Mouse (Mus musculus) mouse embryonic stem cell (cell line): ENCODE measurements around the gene Pip5k1c.

Source experiments
- in situ Hi-C, 2 experiments: fragments of 300-500 bp; cut with MboI; formaldehyde crosslinking; loops; 1 replicate in 1 of 2; 3 replicates in 1 of 2; pipeline ENCODE4 v1.14.3; 2019 to 2020; ENCODE audit warnings: low sequenced_read_pairs in 2 of 2, low pct_unique_long_range_greater_than_20kb in 1 of 2, mixed read lengths in 1 of 2; ENCODE audit not compliant: unreplicated experiment in 1 of 2

The Pip5k1c gene

GRCm38 (mm10) chr10:81356352-81356990 lies 63.7 kb downstream of the Pip5k1c start:
- in situ Hi-C loops: no loop called here

- in situ Hi-C loops: no loop called here
These were observed 64.5 kb downstream of the Pip5k1c start, which contains the start of gene Mfsd12 for GRCm38 (mm10) chr10:81356991-81357844. Gene Mfsd12, plus strand, starts transcription at chr10:81357491.

- in situ Hi-C loops: no loop called here
These were observed 65.4 kb downstream of the Pip5k1c start for GRCm38 (mm10) chr10:81358209-81358608.

DNA sequence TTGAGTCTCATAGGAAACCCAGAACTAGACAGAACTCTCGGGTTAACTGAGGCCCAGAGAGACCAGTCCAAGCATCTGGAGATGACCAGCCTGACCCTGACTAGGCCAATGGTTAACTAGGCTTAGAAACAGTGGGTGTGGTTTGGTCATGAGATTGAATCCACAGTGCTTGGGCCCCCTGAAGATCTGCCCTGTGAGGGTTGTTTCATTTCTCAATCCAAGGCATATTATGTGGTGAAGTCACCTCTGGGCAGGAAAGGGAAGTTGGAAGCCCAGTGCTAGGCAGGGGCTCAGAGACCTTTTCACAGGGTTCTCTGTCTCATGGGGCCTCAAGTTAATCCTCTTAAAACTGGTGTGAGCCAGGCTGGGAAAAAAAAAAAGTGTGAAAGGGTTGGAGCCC lies 66.1 kb downstream of the Pip5k1c start:
- in situ Hi-C loops: no loop called here

- in situ Hi-C loops: no loop called here
These were observed 68.0 kb downstream of the Pip5k1c start for GRCm38 (mm10) chr10:81360721-81361120.

- in situ Hi-C loops: no loop called here
These were observed 69.7 kb downstream of the Pip5k1c start for GRCm38 (mm10) chr10:81362336-81362949.

- in situ Hi-C loops: no loop called here
These were observed 70.9 kb downstream of the Pip5k1c start for GRCm38 (mm10) chr10:81363436-81364346.

- in situ Hi-C loops: no loop called here
These were observed 71.9 kb downstream of the Pip5k1c start for GRCm38 (mm10) chr10:81364666-81365065.

DNA sequence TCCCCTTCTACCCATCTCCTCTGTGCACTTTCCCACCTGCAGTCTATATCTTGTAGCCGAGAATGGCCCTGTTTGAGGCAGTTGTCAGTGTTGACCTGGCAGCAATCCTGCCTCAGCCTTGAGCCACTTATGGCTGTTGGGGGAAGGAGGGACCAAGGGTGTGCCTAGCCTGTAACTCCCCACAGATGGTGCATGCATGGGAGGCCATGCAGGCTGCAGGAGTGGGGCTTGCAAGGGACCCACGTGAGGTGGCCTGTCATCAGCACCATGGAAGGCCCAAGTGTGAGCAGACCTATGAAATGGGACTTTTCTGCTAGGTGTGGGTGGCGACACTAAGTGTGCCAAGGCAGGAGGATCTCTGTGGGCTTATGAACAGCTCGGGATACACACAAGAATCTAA lies 72.3 kb downstream of the Pip5k1c start:
- in situ Hi-C loops: no loop called here

DNA sequence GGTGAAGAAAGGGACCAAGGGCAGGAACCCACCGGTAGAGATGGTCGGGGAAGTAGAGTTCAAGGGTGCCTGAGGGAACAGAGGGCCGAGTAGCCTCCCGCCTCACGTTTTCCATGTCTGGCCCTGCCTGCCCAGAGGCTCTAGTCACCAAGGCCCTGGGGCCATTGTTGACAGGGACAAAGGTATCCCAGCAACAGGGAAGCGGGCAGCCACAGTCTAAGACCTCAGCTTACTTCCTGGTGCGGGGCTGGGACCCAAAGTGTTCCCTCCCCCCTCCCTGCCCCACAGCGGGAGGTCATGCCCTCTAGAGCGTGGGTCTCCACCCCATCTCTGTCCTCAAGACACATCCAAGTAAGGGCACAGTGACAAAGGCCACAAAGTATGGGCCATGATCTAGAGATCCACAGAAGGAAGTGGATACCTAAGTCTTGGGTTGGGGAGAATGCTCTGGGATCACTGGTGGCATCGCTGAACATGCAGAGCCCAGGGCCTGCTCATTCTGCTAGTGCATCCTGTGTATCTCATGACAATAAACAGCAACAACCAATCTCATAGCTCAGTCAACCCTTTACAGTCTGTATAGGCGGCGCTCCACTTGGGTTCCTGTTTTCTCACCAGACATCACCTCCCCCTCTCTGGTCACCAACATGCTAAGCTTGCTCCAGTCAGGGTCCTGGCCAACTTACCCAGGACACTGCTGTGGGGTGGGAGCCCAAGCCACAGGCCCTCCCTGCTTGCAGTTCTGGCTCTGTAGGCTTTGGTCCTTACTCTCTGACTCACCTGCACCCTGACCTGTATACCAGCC lies 73.1 kb downstream of the Pip5k1c start, which contains the start of gene 4930404N11Rik:
TSS of gene 4930404N11Rik (minus strand) at position 145 of the 805 bp plus-strand sequence.
- in situ Hi-C loops: no loop called here

DNA sequence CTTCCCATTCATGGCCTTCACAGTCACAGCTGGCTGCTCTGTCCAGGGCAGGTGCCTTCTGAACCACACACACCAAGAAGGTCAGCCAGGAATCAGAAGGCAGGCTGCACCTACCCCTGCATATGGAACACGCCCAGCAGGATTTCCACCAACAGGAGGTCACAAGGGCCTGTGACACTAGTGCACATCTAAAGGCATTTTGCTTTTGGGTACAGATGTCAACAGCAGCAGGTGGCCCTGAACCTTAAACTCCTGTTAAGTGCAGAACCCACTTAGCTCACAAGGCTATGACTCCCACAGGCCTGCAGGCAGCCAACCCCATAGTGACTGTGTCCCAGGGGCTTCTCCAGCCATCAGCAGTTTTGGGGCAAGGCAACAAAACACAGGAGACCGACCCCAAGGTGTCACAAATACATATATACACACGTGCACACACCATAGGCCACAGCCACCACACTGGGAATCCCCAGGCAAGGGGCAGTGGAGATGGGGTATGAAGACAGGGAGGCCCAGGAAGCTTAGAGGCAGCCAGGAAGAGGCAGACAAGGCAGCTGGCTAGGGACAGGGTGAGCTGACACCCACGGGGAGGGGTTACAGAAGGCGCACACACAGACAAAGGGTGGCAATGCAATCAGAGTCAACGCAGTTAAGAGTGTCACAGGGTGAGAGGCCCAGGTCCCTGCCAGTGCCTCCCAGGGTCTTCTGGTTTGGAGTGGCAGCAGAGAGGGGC lies 73.9 kb downstream of the Pip5k1c start:
- in situ Hi-C loops: no loop called here

GRCm38 (mm10) chr10:81367207-81367495 lies 74.4 kb downstream of the Pip5k1c start:
- in situ Hi-C loops: no loop called here
